Mouse (Mus musculus): Measurements from ENCODE around the gene Irs1.
A peak's percentile ranks its signal among the peaks of the same experiment; 100 is the strongest.

The Irs1 gene

GRCm38 (mm10) chr1:82291151-82291797 is at the start of gene Irs1:
Irs1 (minus strand) TSS chr1:82291416.
- no peak for DNase-seq (ENCODE audit: low read depth, low spot score)

- DNase-seq (ENCODE audit: low read depth, low spot score) = no peak
Observed at GRCm38 (mm10) chr1:82334506-82334905, 43.3 kb upstream of the Irs1 start.

- DNase-seq (ENCODE audit: low read depth, low spot score) = no peak
Observed at GRCm38 (mm10) chr1:82329954-82330247, 38.7 kb upstream of the Irs1 start.

- no peak for DNase-seq (ENCODE audit: low read depth, low spot score)
Observed at GRCm38 (mm10) chr1:82329237-82329953, 38.2 kb upstream of the Irs1 start.

- DNase-seq (ENCODE audit: low read depth, low spot score) = no peak
Observed at GRCm38 (mm10) chr1:82328033-82328775, 37.0 kb upstream of the Irs1 start.

- no peak for DNase-seq (ENCODE audit: low read depth, low spot score)
Observed at GRCm38 (mm10) chr1:82326120-82326519, 34.9 kb upstream of the Irs1 start.

GRCm38 (mm10) chr1:82324131-82324785 is 33.0 kb upstream of the Irs1 start:
- no peak for DNase-seq (ENCODE audit: low read depth, low spot score)

GRCm38 (mm10) chr1:82321441-82321840 is 30.2 kb upstream of the Irs1 start:
- no peak for DNase-seq (ENCODE audit: low read depth, low spot score)

GRCm38 (mm10) chr1:82320864-82321263 is 29.6 kb upstream of the Irs1 start:
- no peak for DNase-seq (ENCODE audit: low read depth, low spot score)

GRCm38 (mm10) chr1:82320456-82320855 is 29.2 kb upstream of the Irs1 start:
- no peak for DNase-seq (ENCODE audit: low read depth, low spot score)

GRCm38 (mm10) chr1:82316746-82317126 is 25.5 kb upstream of the Irs1 start:
- no peak for DNase-seq (ENCODE audit: low read depth, low spot score)

GRCm38 (mm10) chr1:82316111-82316745 is 25.0 kb upstream of the Irs1 start, which contains the start of gene Rhbdd1:
Rhbdd1 (plus strand) TSS chr1:82316452.
- DNase-seq (ENCODE audit: low read depth, low spot score) = peak; percentile 95

- no peak for DNase-seq (ENCODE audit: low read depth, low spot score)
Observed at GRCm38 (mm10) chr1:82304483-82304882, 13.3 kb upstream of the Irs1 start.

- no peak for DNase-seq (ENCODE audit: low read depth, low spot score)
Observed at GRCm38 (mm10) chr1:82298586-82298985, 7.4 kb upstream of the Irs1 start.

GRCm38 (mm10) chr1:82294102-82294501 is 2.9 kb upstream of the Irs1 start:
- DNase-seq (ENCODE audit: low read depth, low spot score) = peak; percentile 15

- no peak for DNase-seq (ENCODE audit: low read depth, low spot score)
Observed at GRCm38 (mm10) chr1:82292771-82293170, 1.6 kb upstream of the Irs1 start.

- no peak for DNase-seq (ENCODE audit: low read depth, low spot score)
Observed at GRCm38 (mm10) chr1:82291930-82292712, 905 bp upstream of the Irs1 start.

- DNase-seq (ENCODE audit: low read depth, low spot score) = no peak
Observed at GRCm38 (mm10) chr1:82290723-82291150, 479 bp downstream of the Irs1 start.

GRCm38 (mm10) chr1:82289990-82290681 is 1.1 kb downstream of the Irs1 start:
- no peak for DNase-seq (ENCODE audit: low read depth, low spot score)
